Mouse (Mus musculus): ENCODE measurements around the gene Dlgap1.

Dlgap1 gene

GRCm38 (mm10) chr17:70191228-70191627, 222.4 kb downstream of the Dlgap1 start:
- DNase-seq: no peak

DNA sequence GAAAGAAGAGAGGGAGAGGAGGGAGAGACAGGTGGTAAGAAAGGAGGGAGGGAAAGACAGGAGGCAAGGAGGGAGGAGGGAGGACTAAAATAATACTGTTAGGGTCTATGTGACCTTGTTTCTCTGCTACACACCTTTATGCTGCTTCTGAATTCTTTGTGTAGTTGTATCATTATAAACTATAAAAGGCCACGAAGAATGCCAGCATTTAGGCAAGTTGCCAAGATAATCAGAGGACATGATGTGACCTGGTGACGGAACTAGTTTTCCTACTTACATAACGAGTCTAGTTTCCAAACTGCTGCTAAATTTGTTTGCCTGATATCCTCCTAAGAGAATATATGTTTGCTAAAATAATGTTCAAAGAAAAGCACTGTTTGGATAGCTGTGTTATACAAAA, 254.0 kb downstream of the Dlgap1 start:
- no peak for DNase-seq

DNA sequence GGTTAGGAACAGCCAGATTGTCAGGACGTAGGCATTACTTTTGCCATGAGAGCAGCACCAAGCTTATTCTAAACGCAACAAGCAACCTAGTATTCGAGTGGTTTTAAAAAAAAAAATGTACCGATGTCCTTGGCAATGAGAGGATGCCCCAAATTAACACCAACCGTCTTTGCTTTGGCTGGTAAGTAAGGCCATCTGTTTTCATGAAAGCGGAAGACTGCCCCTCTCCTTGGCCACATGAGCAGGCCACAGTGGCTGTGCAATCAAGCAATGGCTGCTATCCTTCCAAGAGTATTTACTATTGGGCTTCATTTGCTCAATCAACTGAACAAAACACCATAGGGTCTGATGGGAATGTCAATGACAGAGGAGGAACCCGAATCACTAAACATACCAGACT, 278.5 kb downstream of the Dlgap1 start:
- DNase-seq: no peak

DNA sequence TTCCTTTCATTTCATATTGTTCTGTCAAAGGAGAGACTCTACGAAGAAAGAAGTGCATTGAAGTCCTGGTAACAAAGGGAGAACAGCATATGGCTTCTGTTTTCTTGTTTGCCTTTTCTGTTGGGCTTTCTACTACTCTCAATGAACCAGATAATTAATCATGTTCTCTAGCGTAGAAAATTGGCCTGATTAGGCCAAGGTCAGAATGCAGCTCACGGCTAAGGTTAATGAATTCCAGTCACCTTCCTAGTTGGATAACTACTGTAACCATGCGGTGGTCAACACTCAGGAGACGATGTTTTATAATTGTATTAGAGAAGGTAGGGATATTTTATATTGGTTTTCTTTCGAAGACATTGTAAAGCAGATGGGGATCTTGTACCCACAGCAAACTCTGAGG, 279.4 kb downstream of the Dlgap1 start:
- no peak for DNase-seq

DNA sequence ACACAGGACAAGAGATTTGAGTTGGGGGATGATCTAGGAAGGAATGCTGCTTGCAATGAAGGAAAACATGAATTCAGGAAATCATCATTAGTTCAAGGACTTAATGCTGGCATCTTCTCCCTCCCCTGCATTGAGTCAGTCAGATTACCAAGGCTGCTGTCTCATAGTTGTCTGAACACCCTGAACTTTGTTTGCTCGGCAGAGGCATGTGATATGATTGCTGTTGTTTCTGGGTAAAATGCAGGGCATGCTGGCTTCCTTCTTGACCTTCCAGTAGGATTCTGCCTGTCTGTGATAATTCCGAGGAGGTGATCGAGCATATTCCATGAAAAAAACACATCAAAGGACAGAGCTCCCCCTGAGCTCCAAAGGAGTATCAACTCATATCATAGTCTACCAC, 283.6 kb downstream of the Dlgap1 start:
- no peak for DNase-seq

GRCm38 (mm10) chr17:70256371-70256770, 287.5 kb downstream of the Dlgap1 start:
- DNase-seq: no peak

DNA sequence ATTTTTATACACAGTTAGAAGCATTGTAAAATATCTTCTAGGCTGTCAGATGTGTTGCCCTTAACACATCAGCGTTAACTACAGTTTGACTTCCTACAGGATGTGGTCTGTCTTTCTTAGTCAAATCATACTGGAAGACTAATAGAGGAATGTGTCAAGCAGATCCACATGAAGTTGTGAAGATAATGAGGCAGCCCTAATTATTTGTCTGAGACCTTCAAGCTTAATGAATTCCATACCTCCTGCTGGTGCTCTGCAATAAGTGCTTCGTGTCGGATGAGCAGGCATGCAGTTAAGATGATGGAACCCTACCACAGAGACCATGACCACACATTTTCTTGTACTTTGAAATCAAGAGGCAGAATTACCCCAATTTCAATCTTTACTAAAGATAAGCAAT, 294.3 kb downstream of the Dlgap1 start:
- no peak for DNase-seq

GRCm38 (mm10) chr17:70272125-70272524, 303.3 kb downstream of the Dlgap1 start:
- DNase-seq: no peak

DNA sequence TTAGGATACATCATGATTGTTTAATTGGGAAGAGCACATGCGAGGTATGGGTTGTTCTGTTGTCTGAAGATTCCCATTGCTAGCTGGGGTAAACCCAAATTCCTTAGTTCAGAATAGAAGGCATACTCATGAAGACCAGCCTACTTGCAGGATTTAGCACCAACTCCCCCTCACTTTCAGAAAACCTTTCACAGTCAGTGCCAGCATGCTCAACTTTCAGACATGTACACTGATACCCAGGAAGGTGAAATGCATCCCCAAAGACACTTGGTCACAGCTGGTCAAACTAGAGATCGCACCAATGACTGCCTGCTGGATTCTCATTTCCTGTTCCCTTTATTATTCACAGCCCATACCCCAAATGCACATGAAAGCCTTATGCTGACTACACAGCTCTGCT, 318.8 kb downstream of the Dlgap1 start:
- DNase-seq: no peak

GRCm38 (mm10) chr17:70294106-70294505, 325.2 kb downstream of the Dlgap1 start:
- no peak for DNase-seq

DNA sequence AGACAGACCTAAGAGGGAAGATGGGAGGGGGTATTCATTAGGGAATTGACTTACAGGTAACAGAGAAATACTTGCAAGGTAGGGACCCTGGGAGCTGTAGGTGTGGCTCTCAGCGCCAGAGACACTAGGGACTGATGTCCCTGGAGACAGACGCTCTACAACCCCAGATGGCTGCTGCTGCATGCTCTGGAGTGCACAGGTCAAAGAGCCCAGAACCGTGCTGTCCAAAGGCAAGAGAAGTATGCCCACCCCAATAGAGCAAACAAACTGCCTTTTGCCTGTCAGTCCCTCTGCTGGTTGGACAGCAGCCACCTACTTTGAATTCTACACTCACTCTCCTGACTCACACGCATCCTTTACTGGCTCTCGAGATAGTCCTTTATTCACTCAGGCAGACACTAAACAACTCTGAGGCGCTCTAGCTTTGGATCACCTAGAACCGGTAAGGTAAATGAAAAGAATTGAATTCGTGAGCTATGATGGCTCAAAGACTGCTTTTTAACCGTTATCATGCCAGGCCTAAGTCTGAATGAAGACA, 333.1 kb downstream of the Dlgap1 start:
- no peak for DNase-seq

- no peak for DNase-seq
Observed at GRCm38 (mm10) chr17:70302656-70303055, 333.8 kb downstream of the Dlgap1 start.

DNA sequence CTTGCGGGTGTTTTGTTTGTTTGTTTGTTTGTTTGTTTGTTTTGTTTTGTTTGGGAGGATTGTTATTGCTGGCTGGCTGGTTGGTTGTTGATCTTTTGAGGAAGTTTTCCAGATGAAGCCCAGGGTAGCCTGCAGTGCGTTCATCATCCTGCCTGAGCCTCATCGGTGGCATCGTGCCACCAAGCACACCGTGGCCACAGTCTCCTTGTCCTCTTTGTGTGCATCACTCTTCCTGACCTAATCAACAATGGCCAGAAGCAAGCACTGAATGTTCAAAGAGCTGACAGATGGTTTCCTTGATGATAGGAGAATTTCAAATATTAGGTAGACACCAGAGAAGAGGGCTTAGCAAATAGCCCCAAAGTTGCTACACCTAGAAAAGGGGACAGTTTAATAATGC, 336.1 kb downstream of the Dlgap1 start:
- DNase-seq: no peak

- no peak for DNase-seq
Observed at GRCm38 (mm10) chr17:70307418-70308176, 338.7 kb downstream of the Dlgap1 start.

GRCm38 (mm10) chr17:70308364-70309231, 339.7 kb downstream of the Dlgap1 start:
- DNase-seq: no peak

DNA sequence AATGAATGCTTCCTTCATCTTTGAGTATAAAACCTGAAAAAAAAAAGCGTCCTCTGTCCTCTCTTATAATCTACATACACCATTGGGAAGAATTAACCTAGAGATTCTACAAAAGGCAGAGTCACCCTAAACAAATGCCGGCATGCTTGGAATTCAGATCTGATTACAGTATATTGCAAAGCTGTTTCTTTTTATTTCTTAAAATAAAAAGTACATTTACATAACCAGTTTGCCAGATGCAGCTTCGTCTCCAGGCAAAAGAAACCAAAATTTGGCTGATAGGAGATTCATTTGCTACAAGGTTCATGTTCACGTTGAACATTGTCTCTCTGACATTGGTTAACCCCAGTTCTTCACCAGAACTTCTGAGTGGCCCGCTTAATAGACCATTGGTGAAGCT, 347.5 kb downstream of the Dlgap1 start:
- DNase-seq: no peak

DNA sequence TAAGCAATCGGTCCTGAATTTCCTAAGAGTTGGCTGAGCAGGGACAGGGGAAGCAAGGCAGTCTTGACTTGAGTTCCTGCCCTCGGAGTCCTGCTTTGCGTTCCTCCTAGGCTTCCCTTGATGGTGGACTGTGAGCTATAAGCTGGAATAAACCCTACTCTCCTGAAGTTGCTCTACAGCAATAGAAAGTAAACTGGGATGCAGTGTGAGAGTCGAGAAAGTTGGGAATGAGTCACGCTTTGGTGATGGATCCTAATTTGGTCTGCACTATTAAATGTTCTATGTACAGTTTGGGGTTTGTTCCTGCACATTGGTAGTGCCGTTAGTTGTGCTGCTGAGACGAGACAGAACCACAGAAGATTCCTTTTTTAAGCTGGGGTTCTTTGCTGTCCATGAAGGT, 348.9 kb downstream of the Dlgap1 start:
- DNase-seq: no peak

DNA sequence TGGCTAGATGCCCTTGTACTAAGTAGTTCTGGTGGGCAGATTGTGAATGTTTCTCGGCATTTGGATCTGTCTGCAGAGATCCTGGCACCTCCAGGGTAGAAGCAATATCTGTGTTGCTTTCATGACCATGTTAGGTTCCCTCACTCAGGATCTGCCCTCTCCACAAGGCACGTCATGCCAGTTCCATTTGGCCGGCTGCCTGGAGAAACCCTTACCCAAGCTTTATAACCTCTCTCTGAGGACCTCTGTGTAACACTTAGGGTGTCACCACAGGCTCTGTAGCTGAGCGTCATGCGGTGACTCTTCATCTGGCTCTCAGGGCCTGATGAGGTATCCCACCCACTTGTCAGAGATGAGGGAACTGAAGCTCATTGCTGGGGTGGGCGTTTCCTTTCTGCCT, 353.1 kb downstream of the Dlgap1 start:
- no peak for DNase-seq

DNA sequence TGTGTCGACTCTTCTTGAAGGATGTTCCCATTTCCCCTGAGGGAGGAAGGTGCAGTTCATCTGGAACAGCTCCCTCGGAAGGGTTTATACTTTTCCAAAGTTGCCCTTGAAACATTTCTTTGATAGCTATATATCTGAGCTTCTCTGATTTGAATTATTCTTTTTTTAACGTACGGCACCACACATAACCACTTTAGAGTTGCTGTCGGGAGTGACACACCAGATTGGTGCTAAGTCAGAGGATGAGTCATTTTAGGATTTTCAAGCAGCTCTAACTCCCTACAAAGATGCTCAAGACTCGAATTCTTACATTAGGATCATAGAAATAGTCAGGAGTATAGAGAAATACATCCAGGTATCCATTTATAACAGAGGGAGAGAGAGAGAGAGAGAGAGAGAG, 364.6 kb downstream of the Dlgap1 start:
- DNase-seq: no peak

DNA sequence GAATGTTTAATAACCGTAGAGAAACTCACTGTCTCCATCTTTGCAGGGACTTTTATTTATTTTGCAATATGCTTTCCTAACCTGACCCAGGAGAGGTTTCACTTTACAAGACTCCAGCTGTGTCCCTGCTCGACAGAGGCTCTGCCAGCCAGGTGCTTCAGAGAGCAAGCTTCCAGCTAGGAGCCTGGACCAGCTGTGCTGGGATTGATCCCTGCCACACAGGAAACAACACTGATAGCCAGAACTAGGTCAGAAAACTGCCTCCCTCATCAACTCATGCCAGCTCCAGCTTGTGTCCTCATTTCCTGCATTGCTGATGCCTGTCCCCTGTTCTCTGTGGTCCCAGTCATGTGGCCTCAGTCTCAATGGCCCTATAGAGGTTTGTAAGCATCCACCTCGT, 365.3 kb downstream of the Dlgap1 start:
- DNase-seq: no peak

DNA sequence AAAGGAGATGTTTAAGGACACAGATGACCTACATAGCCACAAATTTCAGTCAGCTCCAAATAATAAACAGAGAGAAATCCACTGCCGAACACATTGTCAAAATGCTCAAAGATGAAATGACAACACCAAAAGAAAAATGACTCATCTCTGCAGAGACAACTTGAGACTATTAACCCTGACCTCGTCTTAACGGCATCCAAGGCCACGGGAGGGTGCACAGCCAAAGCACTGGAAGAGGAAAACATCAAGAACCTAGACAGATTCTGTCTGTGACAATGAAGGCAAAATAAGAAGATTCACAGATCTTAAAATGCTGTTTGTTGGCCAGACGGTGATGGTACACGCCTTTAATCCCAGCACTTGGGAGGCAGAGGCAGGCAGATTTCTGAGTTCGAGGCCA, 370.9 kb downstream of the Dlgap1 start:
- no peak for DNase-seq

GRCm38 (mm10) chr17:70341230-70341629, 372.4 kb downstream of the Dlgap1 start:
- DNase-seq: no peak

GRCm38 (mm10) chr17:70341920-70342319, 373.0 kb downstream of the Dlgap1 start:
- no peak for DNase-seq

DNA sequence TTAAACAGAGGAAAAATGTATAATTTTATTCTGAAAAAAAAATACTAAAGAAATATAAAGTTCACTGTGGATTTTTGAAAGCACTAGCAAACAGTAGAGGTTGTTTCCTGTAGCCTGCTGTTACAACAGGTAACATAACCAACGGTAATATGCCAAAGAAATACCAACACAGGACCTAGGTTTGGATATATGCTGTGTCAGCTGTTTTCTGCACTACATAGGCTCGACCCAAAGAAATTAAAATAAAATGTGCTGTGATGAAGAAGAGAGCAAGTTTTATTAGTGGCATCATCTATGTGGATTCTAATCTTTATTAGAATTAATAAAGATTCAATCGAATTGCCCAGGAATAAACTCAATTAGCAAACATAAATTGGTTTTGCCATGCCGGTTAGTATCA, 378.5 kb downstream of the Dlgap1 start:
- no peak for DNase-seq
